17 mouse cellular contexts compared by ENCODE assay signal in the genomic region with DNA sequence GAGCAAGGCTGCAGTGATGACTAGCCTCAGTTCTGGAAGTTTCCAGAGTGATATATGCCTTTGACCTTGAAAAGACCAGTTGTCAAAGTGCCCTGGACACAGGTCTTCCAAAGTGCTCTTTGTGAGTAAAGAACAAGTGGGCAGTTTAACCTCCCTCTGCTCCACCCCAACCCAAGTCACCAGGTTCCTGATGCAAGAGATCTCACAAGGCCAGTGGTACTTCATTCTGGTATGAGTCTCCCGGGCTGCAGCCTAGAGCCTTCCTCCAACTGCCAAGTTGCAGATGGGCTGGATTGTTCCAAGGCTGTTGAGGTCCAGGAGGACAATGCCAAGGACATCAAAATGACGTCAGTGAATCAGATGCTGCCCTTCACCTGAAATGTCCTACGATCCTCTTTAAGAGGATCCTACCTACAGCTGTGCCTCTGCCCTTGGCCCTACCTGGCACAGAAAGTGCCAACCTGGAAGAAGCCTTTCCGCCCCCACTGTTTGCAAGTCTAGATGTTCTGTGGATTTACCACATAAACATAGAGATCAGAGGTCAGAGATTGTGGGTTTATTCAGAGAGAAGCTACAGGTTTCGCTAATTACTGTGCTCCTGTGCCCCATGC. TPM values are rescaled to one million over a fixed set of nuclear protein-coding genes. Genes with fewer than 3 reads are reported as not detected.
DNase-seq lines count a peak whose midpoint lies in the region; ATAC-seq lines count a peak whose summit lies in the region.
"Had no signal": no experiment of that assay in that cellular context is flagged by ENCODE, and none has a peak within 500 bp of the region (broad histone marks: within the 10 kb centered on the region; RNA-seq: fewer than 3 reads in every experiment).

No protein-coding gene starts in this region.

- no peak overlapping the region for H3K4me3 ChIP-seq in midbrain, embryonic 11.5 days (ENCODE audit: low read depth, low read length)
- H3K4me3 ChIP-seq in midbrain, embryonic 16.5 days (ENCODE audit: low read depth, low read length), result no peak overlapping the region
- H3K4me3 ChIP-seq: embryonic facial prominence, embryonic 13.5 days; forebrain, embryonic 12.5 days; hindbrain, embryonic 13.5 days had no signal

- no peak for ATAC-seq in midbrain, embryonic 11.5 days (ENCODE audit: low FRiP score)
- ATAC-seq in midbrain, embryonic 16.5 days, result no peak
- ATAC-seq: forebrain, embryonic 16.5 days; hindbrain, postnatal 0 days had no signal

- no peaks in the 10 kb centered on the region for H3K36me3 ChIP-seq in midbrain, embryonic 11.5 days (ENCODE audit: control insufficient read depth, insufficient read depth, low read length)
- no peaks in the 10 kb centered on the region for H3K36me3 ChIP-seq in midbrain, embryonic 16.5 days (ENCODE audit: control insufficient read depth, insufficient read depth, low read length)
- H3K36me3 ChIP-seq: embryonic facial prominence, embryonic 13.5 days; forebrain, embryonic 12.5 days; hindbrain, embryonic 13.5 days had no signal

- no peaks in the 10 kb centered on the region for H3K27me3 ChIP-seq in midbrain, embryonic 11.5 days (ENCODE audit: control insufficient read depth, insufficient read depth, low read length)
- no peaks in the 10 kb centered on the region for H3K27me3 ChIP-seq in midbrain, embryonic 16.5 days (ENCODE audit: control insufficient read depth, insufficient read depth, low read depth, low read length)
- H3K27me3 ChIP-seq: embryonic facial prominence, embryonic 13.5 days; forebrain, embryonic 12.5 days; hindbrain, embryonic 13.5 days had no signal

- 83% methylated on average over 5 of the region's 5 CpGs for WGBS in midbrain, embryonic 11.5 days
- WGBS in midbrain, embryonic 16.5 days, result 87% methylated on average over 5 of the region's 5 CpGs

- no peaks in the 10 kb centered on the region for H3K9me3 ChIP-seq in midbrain, embryonic 11.5 days (ENCODE audit: control insufficient read depth, low read length)
- H3K9me3 ChIP-seq in midbrain, embryonic 16.5 days (replicated peaks; ENCODE audit: control insufficient read depth, low read length, poor library complexity, severe bottlenecking), result no peaks in the 10 kb centered on the region
- H3K9me3 ChIP-seq: embryonic facial prominence, embryonic 13.5 days; forebrain, embryonic 12.5 days; hindbrain, embryonic 13.5 days had no signal

- H3K9ac ChIP-seq in midbrain, embryonic 11.5 days (ENCODE audit: low read length), result no peak overlapping the region
- no peak overlapping the region for H3K9ac ChIP-seq in midbrain, embryonic 16.5 days (ENCODE audit: low read depth, low read length)
- H3K9ac ChIP-seq: embryonic facial prominence, embryonic 13.5 days; forebrain, embryonic 12.5 days; hindbrain, embryonic 13.5 days had no signal

- no peak overlapping the region for H3K4me2 ChIP-seq in midbrain, embryonic 11.5 days
- H3K4me2 ChIP-seq in midbrain, embryonic 16.5 days (ENCODE audit: low read length), result no peak overlapping the region
- H3K4me2 ChIP-seq: embryonic facial prominence, embryonic 13.5 days; forebrain, embryonic 12.5 days; hindbrain, embryonic 13.5 days had no signal

- DNase-seq in midbrain, embryonic 11.5 days (ENCODE audit: low spot score, missing footprints), result peak; percentile 31
- peak; percentile 90 for DNase-seq in adrenal gland, adult 2 months
- peak; percentile 69 for DNase-seq in adrenal gland, postnatal 10 days
- DNase-seq in cerebellum, adult 18-20 months, result no peak
- no peak for DNase-seq in thymus, postnatal 36 days
- DNase-seq: cerebellum, adult 11-12 months; cerebellum, adult 9-11 months; cerebellum, postnatal 36 days; gastrocnemius, postnatal 36 days; heart, adult 11 months; heart, postnatal 10 days had no signal

- no peaks in the 10 kb centered on the region; the same call in 1 of the 2 replicates for H3K4me1 ChIP-seq in midbrain, embryonic 11.5 days (ENCODE audit: control insufficient read depth, insufficient read depth, low read length)
- H3K4me1 ChIP-seq in midbrain, embryonic 16.5 days (ENCODE audit: control insufficient read depth, insufficient read depth, low read length), result no peaks in the 10 kb centered on the region
- H3K4me1 ChIP-seq: embryonic facial prominence, embryonic 13.5 days; hindbrain, embryonic 13.5 days had no signal

- H3K27ac ChIP-seq in midbrain, embryonic 11.5 days (ENCODE audit: low read depth, low read length), result no peak overlapping the region
- H3K27ac ChIP-seq in midbrain, embryonic 16.5 days (ENCODE audit: low read length), result no peak overlapping the region
- H3K27ac ChIP-seq: embryonic facial prominence, embryonic 13.5 days; forebrain, embryonic 12.5 days; hindbrain, embryonic 13.5 days; hindbrain, postnatal 0 days had no signal

RNA-seq across cellular contexts. Expression of a gene that starts 20.6 kb away (rescaled TPM):
- polyA plus RNA-seq in midbrain, embryonic 11.5 days (2014; fragmentation: Nextera tagmentation; extraction: Ambion mirVana), result 76.4 and 80.5 TPM in 2 replicates
- polyA plus RNA-seq in midbrain, embryonic 16.5 days (2015; fragmentation: Nextera tagmentation; extraction: Ambion mirVana), result 215 and 256 TPM in 2 replicates
- total RNA-seq in adrenal gland, adult 2 months (2021), result 1,000 to 10,000 TPM; 1,573 to 1,677 TPM
- polyA plus RNA-seq in adrenal gland, adult 2 months (2012; rRNA removed), result 836 and 1,349 TPM in 2 replicates
- 100 to 1,000 TPM; 344 to 595 TPM for total RNA-seq in adrenal gland, postnatal 10 days (2021)

Comparison
In these comparisons a context has a peak if more than half of its experiments do, and no peak if none do; other contexts are left out.
1. DNase-seq: peak in midbrain, embryonic 11.5 days (single experiment), adrenal gland, adult 2 months (single experiment) and adrenal gland, postnatal 10 days (single experiment); none in cerebellum, adult 18-20 months (0 of 2) and thymus, postnatal 36 days (0 of 2).